Mouse (Mus musculus) testis, adult 2 months (tissue): ENCODE data around the gene Dusp3. TPM values are rescaled to one million over a fixed set of nuclear protein-coding genes. Genes with fewer than 3 reads are reported as not detected.

Experiments used
- H3K27ac ChIP-seq: fragments of 200-500 bp; 2 replicates; pipeline ENCODE4 v1.5.1; 2012; ENCODE audit warnings: low read depth, low read length; ENCODE audit not compliant: control insufficient read depth, insufficient read depth
- H3K27me3 ChIP-seq: fragments of 200-500 bp; 2 replicates; pipeline ENCODE4 v1.6.1; 2012; ENCODE audit warnings: mild to moderate bottlenecking, low read length, moderate library complexity; ENCODE audit not compliant: control insufficient read depth, insufficient read depth
- H3K36me3 ChIP-seq: fragments of 200-500 bp; 2 replicates; pipeline ENCODE4 v1.6.1; 2012; ENCODE audit warnings: mild to moderate bottlenecking, low read length; ENCODE audit not compliant: control insufficient read depth, insufficient read depth
- H3K4me1 ChIP-seq: fragments of 200-500 bp; 2 replicates; pipeline ENCODE4 v1.6.1; 2012; ENCODE audit warnings: low read length; ENCODE audit not compliant: control insufficient read depth, insufficient read depth
- H3K4me3 ChIP-seq: fragments of 200-500 bp; 2 replicates; pipeline ENCODE4 v1.5.1; 2012; ENCODE audit warnings: low read depth, mild to moderate bottlenecking, low read length, moderate library complexity, mixed read lengths; ENCODE audit not compliant: control insufficient read depth
- CTCF ChIP-seq: fragments of 200-500 bp; IDR thresholded peaks from 2 replicates; pipeline ENCODE4 v1.5.1; 2012; ENCODE audit warnings: low read depth, mild to moderate bottlenecking, inconsistent platforms, low read length, moderate library complexity; ENCODE audit not compliant: control insufficient read depth, insufficient read depth, insufficient replicate concordance
- POLR2A ChIP-seq: fragments of 200-500 bp; IDR thresholded peaks from 2 replicates; pipeline ENCODE4 v1.6.1; 2012; ENCODE audit warnings: low read depth, mild to moderate bottlenecking, inconsistent platforms, low read length, moderate library complexity; ENCODE audit not compliant: control insufficient read depth
- polyA plus RNA-seq: library from polyadenylated mRNA; depleted of rRNA; stranded (reverse); fragments of >200 nt; gene quantifications from 2 replicates; pipeline ENCODE4 v1.2.3, GENCODE M21; 2012

Dusp3 gene
- polyA plus RNA-seq, 1 experiment = 266 TPM

GRCm38 (mm10) chr11:102024875-102025274, 38.1 kb upstream of the Dusp3 start:
- peaks cover 10% of the 10 kb centered on the region for H3K4me1 ChIP-seq
- TF ChIP-seq CTCF (no peak), POLR2A (no peak)
- H3K27me3 ChIP-seq = no peaks in the 10 kb centered on the region
- no peak overlapping the region; the same call in 1 of the 2 replicates for H3K27ac ChIP-seq
- H3K4me3 ChIP-seq = no peak overlapping the region
- H3K36me3 ChIP-seq = no peaks in the 10 kb centered on the region

GRCm38 (mm10) chr11:102024084-102024758, 37.4 kb upstream of the Dusp3 start:
- no peak overlapping the region for H3K4me3 ChIP-seq
- TF ChIP-seq POLR2A (no peak), CTCF (no peak)
- no peaks in the 10 kb centered on the region for H3K36me3 ChIP-seq
- peaks cover 10% of the 10 kb centered on the region for H3K4me1 ChIP-seq
- peak overlapping the region; percentile 49; the same call in 1 of the 2 replicates for H3K27ac ChIP-seq
- no peaks in the 10 kb centered on the region for H3K27me3 ChIP-seq

GRCm38 (mm10) chr11:102023406-102023805, 36.6 kb upstream of the Dusp3 start:
- Histone ChIP-seq H3K27me3 (no peaks in the 10 kb centered on the region), H3K36me3 (no peaks in the 10 kb centered on the region), H3K27ac (no peak overlapping the region), H3K4me3 (no peak overlapping the region), H3K4me1 (peaks cover 10% of the 10 kb centered on the region)
- TF ChIP-seq POLR2A (no peak), CTCF (no peak)

GRCm38 (mm10) chr11:102021196-102021595, 34.4 kb upstream of the Dusp3 start:
- Histone ChIP-seq H3K27ac (no peak overlapping the region), H3K4me1 (peaks cover 2% of the 10 kb centered on the region), H3K36me3 (no peaks in the 10 kb centered on the region), H3K27me3 (no peaks in the 10 kb centered on the region), H3K4me3 (no peak overlapping the region)
- TF ChIP-seq POLR2A = no peak
- TF ChIP-seq CTCF = no peak

- Histone ChIP-seq H3K4me1 (no peaks in the 10 kb centered on the region; the same call in 1 of the 2 replicates), H3K4me3 (no peak overlapping the region), H3K27me3 (no peaks in the 10 kb centered on the region), H3K36me3 (no peaks in the 10 kb centered on the region), H3K27ac (no peak overlapping the region)
- TF ChIP-seq POLR2A (no peak), CTCF (no peak)
Measured at GRCm38 (mm10) chr11:102019736-102020135, 32.9 kb upstream of the Dusp3 start.

DNA sequence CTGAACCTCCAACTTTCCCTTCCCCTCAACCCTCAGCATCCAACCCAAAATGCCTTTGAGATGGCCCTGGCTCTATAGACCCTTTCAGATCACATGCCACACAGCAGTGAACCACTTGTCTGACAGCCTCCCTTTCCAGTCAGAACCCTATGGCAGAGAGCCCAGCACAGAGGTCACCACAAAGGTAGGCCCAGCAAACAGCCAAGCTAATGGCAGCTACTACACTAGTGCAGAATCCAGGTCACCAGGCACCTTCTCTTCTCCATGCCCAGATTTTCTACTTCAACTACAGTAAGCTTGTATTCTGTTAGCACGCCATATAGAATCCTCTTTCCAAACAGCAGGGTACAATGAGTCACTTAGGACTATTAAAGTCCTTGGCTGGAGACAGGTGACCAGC, 29.3 kb upstream of the Dusp3 start:
- Histone ChIP-seq H3K4me3 (no peak overlapping the region), H3K36me3 (no peaks in the 10 kb centered on the region), H3K27ac (no peak overlapping the region), H3K27me3 (no peaks in the 10 kb centered on the region), H3K4me1 (no peaks in the 10 kb centered on the region)
- TF ChIP-seq CTCF (no peak), POLR2A (no peak)

DNA sequence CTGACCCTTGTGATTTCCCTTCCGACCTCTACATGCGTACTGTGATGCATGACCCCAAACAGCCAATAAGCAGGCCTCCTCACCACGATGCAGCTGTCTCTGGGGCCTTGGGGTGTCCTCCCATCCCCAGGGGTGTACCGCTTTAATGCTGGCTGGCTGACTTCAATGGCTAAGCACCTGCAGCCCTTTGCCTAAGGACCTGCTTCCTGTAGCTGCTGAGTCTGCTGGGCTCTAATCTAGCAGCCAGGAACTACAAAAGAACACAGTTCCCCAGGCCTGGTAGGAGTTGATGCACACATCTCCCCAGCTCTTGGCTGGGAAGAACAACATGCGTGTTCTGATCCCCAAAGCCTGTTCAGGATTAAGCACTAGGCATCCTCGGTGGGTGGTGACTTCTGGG, 28.7 kb upstream of the Dusp3 start:
- Histone ChIP-seq H3K36me3 (no peaks in the 10 kb centered on the region), H3K27me3 (no peaks in the 10 kb centered on the region), H3K4me3 (no peak overlapping the region), H3K27ac (no peak overlapping the region), H3K4me1 (no peaks in the 10 kb centered on the region)
- no peak for TF ChIP-seq CTCF
- TF ChIP-seq POLR2A = no peak

GRCm38 (mm10) chr11:102013201-102013600, 26.4 kb upstream of the Dusp3 start:
- Histone ChIP-seq H3K27ac (no peak overlapping the region), H3K36me3 (no peaks in the 10 kb centered on the region), H3K4me3 (no peak overlapping the region), H3K27me3 (no peaks in the 10 kb centered on the region), H3K4me1 (no peaks in the 10 kb centered on the region)
- TF ChIP-seq POLR2A (no peak), CTCF (no peak)
